Mouse (Mus musculus) A20 (cell line): ENCODE measurements around the gene Serpind1.

Experiments
- DNase-seq: peaks from one replicate; pipeline ENCODE4 v3.0.0-alpha.2; 2011; ENCODE audit warnings: low read depth, low spot score

Gene Serpind1

DNA sequence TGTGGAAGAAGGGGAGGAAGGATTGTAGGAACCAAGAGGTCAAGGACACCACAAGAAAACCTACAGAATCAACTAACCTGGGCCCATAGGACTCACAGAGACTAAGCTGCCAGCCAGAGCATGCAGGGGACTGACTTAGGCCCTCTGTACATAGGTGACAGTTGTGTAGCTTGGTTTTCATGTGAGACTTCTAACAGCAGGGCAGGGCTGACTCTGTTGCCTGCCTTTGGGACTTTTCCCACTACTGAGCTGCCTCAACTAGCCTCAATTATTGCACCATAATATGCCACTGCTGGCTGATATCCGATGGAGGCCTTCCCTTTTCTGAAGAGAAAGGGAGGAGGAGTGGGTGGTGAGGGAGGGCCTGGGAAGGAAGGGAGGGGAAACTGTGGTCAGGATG is 15.6 kb downstream of the Serpind1 start:
- DNase-seq = no peak

DNA sequence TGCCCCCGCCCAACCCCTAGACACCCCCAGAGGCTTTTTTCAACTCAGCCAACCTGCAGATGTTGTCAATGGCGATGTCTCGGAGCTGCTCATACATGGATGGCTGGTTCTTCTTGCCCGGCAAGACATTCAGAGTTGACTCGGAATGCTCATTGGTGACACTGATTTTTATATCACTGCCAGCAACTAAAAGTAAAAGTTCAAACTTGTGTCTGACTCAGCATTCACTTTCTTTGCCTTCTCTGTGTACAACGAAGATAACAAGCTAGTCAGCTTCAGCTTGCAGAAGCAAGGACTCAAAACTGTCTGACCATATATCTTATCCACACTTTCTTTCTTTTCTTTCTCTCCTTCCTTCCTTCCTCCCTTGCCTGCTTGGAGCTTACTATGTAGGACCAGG is 24.9 kb downstream of the Serpind1 start:
- DNase-seq = no peak

DNA sequence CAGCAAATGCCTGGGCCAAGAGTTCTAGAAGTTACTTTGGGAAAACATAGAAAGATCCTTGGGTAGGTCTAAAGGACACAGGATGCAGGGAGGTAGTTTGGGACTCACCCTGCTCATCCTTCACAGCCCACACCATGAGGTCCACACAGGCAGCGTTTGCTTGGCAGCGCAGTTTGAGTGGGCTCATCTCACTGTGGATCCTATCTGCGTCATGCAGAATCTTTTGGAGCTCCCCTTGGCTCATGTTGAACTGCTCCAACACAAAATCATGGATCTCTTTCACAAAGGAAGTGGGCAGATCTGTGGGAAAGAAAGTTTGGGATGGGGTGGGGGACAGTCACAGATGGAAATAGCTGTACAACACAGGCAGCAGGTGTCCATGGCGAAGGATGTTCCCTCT is 27.6 kb downstream of the Serpind1 start:
- no peak for DNase-seq

DNA sequence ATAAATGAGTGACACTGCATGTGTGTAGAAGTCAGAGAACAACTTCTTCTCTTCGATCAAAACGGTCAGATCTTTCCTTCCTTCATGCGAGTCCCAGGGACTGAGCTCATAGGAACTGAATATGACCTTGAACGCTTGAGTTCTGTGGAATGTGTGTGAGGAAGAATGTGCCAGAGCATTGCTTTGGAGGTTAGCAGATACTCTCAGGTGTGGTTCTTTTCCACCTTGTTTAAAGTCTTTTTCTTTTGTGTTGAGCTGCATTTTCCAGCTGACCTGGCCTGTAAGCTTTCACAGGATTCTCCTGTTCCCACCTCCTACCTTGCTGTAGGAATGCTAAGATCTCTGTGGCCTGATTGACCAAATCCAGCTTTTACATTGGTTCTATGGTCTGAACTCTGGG is 51.1 kb downstream of the Serpind1 start:
- no peak for DNase-seq

DNA sequence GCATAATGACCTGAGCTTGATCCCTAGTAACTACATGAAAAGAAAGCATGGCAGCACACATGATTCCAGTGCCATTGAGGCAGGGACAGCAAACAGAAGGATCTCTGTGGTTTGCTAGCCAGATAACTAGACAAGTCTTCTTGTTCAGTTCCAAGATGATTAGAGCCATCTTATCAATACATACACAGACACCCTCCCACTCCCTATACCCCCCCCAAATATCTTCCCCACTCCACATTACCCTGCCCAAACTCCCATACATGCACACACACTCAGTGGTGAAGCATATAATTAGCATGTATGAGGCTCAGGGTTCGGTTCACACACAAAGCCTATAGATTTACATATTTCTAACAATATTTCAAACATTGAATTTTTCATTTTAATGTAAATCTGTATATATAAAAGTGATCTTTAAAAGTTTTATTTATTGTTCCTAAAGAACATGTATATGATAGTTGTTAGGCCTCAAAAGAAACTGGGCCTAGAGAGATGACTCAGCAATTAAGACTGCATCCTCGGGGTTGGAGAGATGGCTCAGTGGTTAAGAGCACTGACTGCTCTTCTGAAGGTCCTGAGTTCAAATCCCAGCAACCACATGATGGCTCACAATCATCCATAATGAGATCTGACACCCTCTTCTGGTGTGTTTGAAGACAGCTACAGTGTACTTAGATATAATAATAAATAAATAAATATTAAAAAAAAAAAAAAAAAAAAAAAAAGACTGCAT is 52.6 kb downstream of the Serpind1 start:
- DNase-seq = no peak

DNA sequence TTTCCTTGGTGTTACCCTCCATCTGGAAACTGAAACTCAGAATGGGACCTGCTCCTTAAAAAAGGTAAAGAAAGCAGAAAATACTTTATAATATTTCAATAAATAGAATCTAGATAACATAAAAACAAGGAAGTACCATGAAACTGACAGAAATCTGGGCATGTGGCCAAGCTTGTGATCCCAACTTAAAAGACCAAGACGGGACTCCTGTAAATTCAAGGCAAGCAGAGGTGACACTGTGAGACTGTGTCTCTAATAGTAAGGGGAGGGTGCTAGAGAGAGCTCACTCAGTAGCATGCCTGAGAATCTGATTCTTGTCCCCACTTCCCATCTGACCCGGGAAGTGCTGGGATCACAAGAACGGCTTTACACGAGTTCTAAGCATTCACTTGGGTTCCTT is 61.6 kb downstream of the Serpind1 start:
- no peak for DNase-seq
